Mouse (Mus musculus) MEL (cell line): Measurements from ENCODE around the gene Sorcs2. TPM values are rescaled to one million over a fixed set of nuclear protein-coding genes. Genes with fewer than 3 reads are reported as not detected.

ENCODE experiments used
- DNase-seq: peaks from one replicate; pipeline ENCODE4 v3.0.0; 2011; ENCODE audit warnings: low read depth, low spot score
- H3K27ac ChIP-seq: 2 replicates; pipeline ENCODE4 v1.5.1; 2012; ENCODE audit warnings: low read depth, mild to moderate bottlenecking, control low read depth, low read length, moderate library complexity; ENCODE audit not compliant: control insufficient read depth
- H3K27me3 ChIP-seq, 2 experiments: fragments of 150-350 bp in 1 of 2; sonication (generic) in 1 of 2; 2 replicates each; pipeline ENCODE4 v1.6.1; 2012; ENCODE audit warnings: low read length in 2 of 2, mild to moderate bottlenecking in 2 of 2, improper control_type of control experiment in 1 of 2, moderate library complexity in 1 of 2; ENCODE audit not compliant: insufficient read depth in 2 of 2, control insufficient read depth in 1 of 2
- H3K36me3 ChIP-seq, 2 experiments: 2 replicates each; pipeline ENCODE4 v1.6.1; 2012 to 2014; ENCODE audit warnings: low read length in 2 of 2, improper control_type of control experiment in 1 of 2, inconsistent platforms in 1 of 2, mild to moderate bottlenecking in 1 of 2; ENCODE audit not compliant: insufficient read depth in 2 of 2, control insufficient read depth in 1 of 2
- H3K4me1 ChIP-seq, 2 experiments: fragments of 150-350 bp in 1 of 2; sonication (generic) in 1 of 2; 2 replicates each; pipeline ENCODE4 v1.6.1; 2012; ENCODE audit warnings: low read length in 2 of 2, improper control_type of control experiment in 1 of 2, mild to moderate bottlenecking in 1 of 2; ENCODE audit not compliant: insufficient read depth in 2 of 2, control insufficient read depth in 1 of 2
- H3K4me3 ChIP-seq, 2 experiments: fragments of 150-350 bp in 1 of 2; sonication (generic) in 1 of 2; 2 replicates each; pipeline ENCODE4 v1.5.1; 2012; ENCODE audit warnings: low read depth in 2 of 2, low read length in 2 of 2, mild to moderate bottlenecking in 2 of 2, moderate library complexity in 2 of 2, control low read depth in 1 of 2, improper control_type of control experiment in 1 of 2; ENCODE audit not compliant: control insufficient read depth in 1 of 2, insufficient read depth in 1 of 2
- H3K79me2 ChIP-seq: 2 replicates; pipeline ENCODE4 v1.6.1; 2012; ENCODE audit warnings: mild to moderate bottlenecking, low read length, moderate library complexity; ENCODE audit not compliant: control insufficient read depth, poor library complexity, insufficient read depth
- H3K9ac ChIP-seq: 2 replicates; pipeline ENCODE4 v1.6.1; 2012; ENCODE audit warnings: low read depth, mild to moderate bottlenecking, control low read depth, low read length, moderate library complexity; ENCODE audit not compliant: control insufficient read depth, poor library complexity, severe bottlenecking
- H3K9me3 ChIP-seq: fragments of 150-350 bp; sonication (generic); replicated peaks from 2 replicates; pipeline ENCODE4 v1.6.1; 2012; ENCODE audit warnings: mild to moderate bottlenecking, low read length, improper control_type of control experiment, moderate library complexity; ENCODE audit not compliant: insufficient read depth
- E2F4 ChIP-seq: IDR thresholded peaks from 2 replicates; pipeline ENCODE4 v1.6.1; 2011; ENCODE audit warnings: low read depth, low read length, improper control_type of control experiment, borderline replicate concordance
- ELF1 ChIP-seq: IDR thresholded peaks from 2 replicates; pipeline ENCODE4 v1.6.1; 2014; ENCODE audit warnings: low read depth, mild to moderate bottlenecking, inconsistent platforms, low read length, improper control_type of control experiment, moderate library complexity
- EP300 ChIP-seq, 2 experiments: IDR thresholded peaks; 2 replicates each; pipeline ENCODE4 v1.6.1; 2011; ENCODE audit warnings: improper control_type of control experiment in 2 of 2, low read length in 2 of 2, low read depth in 1 of 2, mild to moderate bottlenecking in 1 of 2
- ETS1 ChIP-seq: IDR thresholded peaks from 2 replicates; pipeline ENCODE4 v1.6.1; 2012; ENCODE audit warnings: low read depth, mild to moderate bottlenecking, inconsistent platforms, low read length, improper control_type of control experiment, moderate library complexity
- GATA1 ChIP-seq: IDR thresholded peaks from 2 replicates; pipeline ENCODE4 v1.6.1; 2011; ENCODE audit warnings: low read depth, low read length, improper control_type of control experiment
- KAT2A ChIP-seq: conservative IDR thresholded peaks from 2 replicates; pipeline ENCODE4 v1.6.1; 2012; ENCODE audit warnings: low read depth, low read length, improper control_type of control experiment, inconsistent platforms
- MXI1 ChIP-seq: IDR thresholded peaks from 2 replicates; pipeline ENCODE4 v1.6.1; 2011; ENCODE audit warnings: mild to moderate bottlenecking, low read depth, low read length, improper control_type of control experiment
- MYC ChIP-seq: IDR thresholded peaks from 2 replicates; pipeline ENCODE4 v1.6.1; 2011; ENCODE audit warnings: low read depth, mild to moderate bottlenecking, low read length, improper control_type of control experiment, moderate library complexity
- NELFE ChIP-seq: IDR thresholded peaks from 2 replicates; pipeline ENCODE4 v1.6.1; 2011; ENCODE audit warnings: low read depth, low read length, improper control_type of control experiment
- POLR2A ChIP-seq, 2 experiments: IDR thresholded peaks; 2 replicates each; pipeline ENCODE4 v1.6.1; 2011 to 2012; ENCODE audit warnings: low read length in 2 of 2, mild to moderate bottlenecking in 2 of 2, control low read depth in 1 of 2, improper control_type of control experiment in 1 of 2, low read depth in 1 of 2, moderate library complexity in 1 of 2; ENCODE audit not compliant: control insufficient read depth in 1 of 2, insufficient read depth in 1 of 2, poor library complexity in 1 of 2
- POLR2AphosphoS2 ChIP-seq: IDR thresholded peaks from 2 replicates; pipeline ENCODE4 v1.6.1; 2011; ENCODE audit warnings: low read length, improper control_type of control experiment
- RAD21 ChIP-seq: IDR thresholded peaks from 2 replicates; pipeline ENCODE4 v1.6.1; 2011; ENCODE audit warnings: mild to moderate bottlenecking, low read depth, low read length, improper control_type of control experiment
- SMC3 ChIP-seq: IDR thresholded peaks from 2 replicates; pipeline ENCODE4 v1.6.1; 2011; ENCODE audit warnings: low read depth, low read length, improper control_type of control experiment
- TBP ChIP-seq: IDR thresholded peaks from 2 replicates; pipeline ENCODE4 v1.8.0; 2011; ENCODE audit warnings: low read depth, low read length, improper control_type of control experiment
- TCF12 ChIP-seq: IDR thresholded peaks from 2 replicates; pipeline ENCODE4 v1.6.1; 2014; ENCODE audit warnings: low read depth, mild to moderate bottlenecking, inconsistent platforms, low read length, improper control_type of control experiment, moderate library complexity
- ZMIZ1 ChIP-seq: IDR thresholded peaks from 2 replicates; pipeline ENCODE4 v1.6.1; 2012; ENCODE audit warnings: low read depth, mild to moderate bottlenecking, inconsistent platforms, low read length, improper control_type of control experiment, moderate library complexity
- polyA plus RNA-seq, 2 experiments: library from polyadenylated mRNA; stranded (reverse) in 1 of 2; unstranded in 1 of 2; fragments of >175 nt in 1 of 2; fragments of >200 nt in 1 of 2; gene quantifications; 2 replicates each; pipeline versions ENCODE4 v1.2.1 to v1.2.4; 2012; ENCODE audit warnings: low replicate concordance in 2 of 2, low read depth in 1 of 2; ENCODE audit not compliant: insufficient read length in 2 of 2, insufficient read depth in 1 of 2, missing spikeins in 1 of 2
- total RNA-seq: library from RNA; depleted of rRNA; stranded (reverse); fragments of 300-350 nt; gene quantifications from 2 replicates; pipeline ENCODE4 v1.2.3, GENCODE M21; 2012

Sorcs2 gene
- total and polyA plus RNA-seq, 3 experiments = not detected

- no peak overlapping the region for H3K4me3 ChIP-seq
- no peak for TF ChIP-seq MXI1
- TF ChIP-seq TCF12 = no peak
- no peak for TF ChIP-seq E2F4
- no peak for TF ChIP-seq EP300 (IDR thresholded peaks at IDR 0.05; ENCODE audit: low read depth in 1 of 2, low read length in 2 of 2)
- TF ChIP-seq ETS1 = no peak
- no peak for TF ChIP-seq KAT2A
- no peak overlapping the region for H3K9ac ChIP-seq
- no peaks in the 10 kb centered on the region for H3K9me3 ChIP-seq
- H3K27me3 ChIP-seq = no peaks in the 10 kb centered on the region
- no peaks in the 10 kb centered on the region for H3K36me3 ChIP-seq
- DNase-seq = no peak
- H3K79me2 ChIP-seq = no peaks in the 10 kb centered on the region
- no peak overlapping the region for H3K27ac ChIP-seq
- H3K4me1 ChIP-seq = no peaks in the 10 kb centered on the region
These were observed 330.2 kb downstream of the Sorcs2 start for GRCm38 (mm10) chr5:36067651-36068181.

GRCm38 (mm10) chr5:36057804-36058322 is 340.1 kb downstream of the Sorcs2 start:
- no peak for DNase-seq
- no peak overlapping the region for H3K27ac ChIP-seq
- no peaks in the 10 kb centered on the region for H3K79me2 ChIP-seq
- no peaks in the 10 kb centered on the region for H3K36me3 ChIP-seq
- TF ChIP-seq MYC = no peak
- no peak for TF ChIP-seq ELF1
- no peak for TF ChIP-seq EP300 (IDR thresholded peaks at IDR 0.05; ENCODE audit: low read depth in 1 of 2, low read length in 2 of 2)
- TF ChIP-seq POLR2A (IDR thresholded peaks at IDR 0.05; ENCODE audit: control insufficient read depth in 1 of 2, insufficient read depth in 1 of 2, low read depth in 1 of 2, low read length in 2 of 2, poor library complexity in 1 of 2) = no peak
- no peak for TF ChIP-seq NELFE
- TF ChIP-seq RAD21 = no peak
- no peak for TF ChIP-seq GATA1
- TF ChIP-seq TBP = no peak
- no peak for TF ChIP-seq SMC3
- no peak for TF ChIP-seq POLR2AphosphoS2
- no peak for TF ChIP-seq ZMIZ1
- TF ChIP-seq TCF12 = no peak
- TF ChIP-seq MXI1 = no peak
- H3K4me1 ChIP-seq = no peaks in the 10 kb centered on the region
- no peaks in the 10 kb centered on the region for H3K27me3 ChIP-seq
- no peak overlapping the region for H3K9ac ChIP-seq
- no peak overlapping the region for H3K4me3 ChIP-seq
- H3K9me3 ChIP-seq = no peaks in the 10 kb centered on the region
